In genomic region chr4:34667923-34668322, GRCm38 (mm10) we compare ENCODE assay signal across 20 mouse cellular contexts. TPM values are rescaled to one million over a fixed set of nuclear protein-coding genes. Genes with fewer than 3 reads are reported as not detected.
A peak's percentile ranks its signal among the peaks of the same experiment; 100 is the strongest.
DNase-seq lines count a peak whose midpoint lies in the region; ATAC-seq and TF ChIP-seq lines count a peak whose summit lies in the region.
"Had no signal": no experiment of that assay in that cellular context is flagged by ENCODE, and none has a peak within 500 bp of the region (broad histone marks: within the 10 kb centered on the region; RNA-seq: fewer than 3 reads in every experiment).

No protein-coding gene starts in this region.

- H3K4me3 ChIP-seq in heart, embryonic 11.5 days (ENCODE audit: low read depth, low read length) = no peak overlapping the region
- no peak overlapping the region for H3K4me3 ChIP-seq in MEL (ENCODE audit: control insufficient read depth in 1 of 2, insufficient read depth in 1 of 2, low read depth in 2 of 2, low read length in 2 of 2)

- TF ChIP-seq EP300 in MEL (IDR thresholded peaks at IDR 0.05; ENCODE audit: low read depth in 1 of 2, low read length in 2 of 2) = no peak; a peak in 1 of 4 replicates

- 74% methylated on average over 5 of the region's 5 CpGs for WGBS in heart, embryonic 11.5 days (ENCODE audit: insufficient replicate concordance)

- H3K9me3 ChIP-seq in heart, embryonic 11.5 days (replicated peaks; ENCODE audit: control insufficient read depth, low read length) = no peaks in the 10 kb centered on the region
- H3K9me3 ChIP-seq in MEL (replicated peaks; ENCODE audit: insufficient read depth, low read length) = no peaks in the 10 kb centered on the region
- H3K9me3 ChIP-seq: G1E had no signal

- ATAC-seq in heart, embryonic 11.5 days (replicated peaks; ENCODE audit: insufficient number of reproducible peaks, low FRiP score, low TSS enrichment) = no peak
- ATAC-seq: activated CD4-positive, CD25-positive, alpha-beta regulatory T cell, adult 4 months; CD4-positive, CD25-positive, alpha-beta regulatory T cell, adult 4 months; Patski had no signal

- TF ChIP-seq CTCF in MEL (IDR thresholded peaks at IDR 0.05 in 2 of 3, conservative IDR thresholded peaks at IDR 0.05 in 1 of 3; ENCODE audit: control insufficient read depth in 1 of 3, insufficient read depth in 1 of 3, low read depth in 2 of 3, low read length in 3 of 3, poor library complexity in 1 of 3, severe bottlenecking in 1 of 3) = no peak

- DNase-seq in heart, adult 11 months = peak; percentile 79
- DNase-seq in MEL (ENCODE audit: low read depth, low spot score) = peak; percentile 78
- no peak for DNase-seq in natural killer cell, adult 2 months (ENCODE audit: low spot score in 2 of 2)
- DNase-seq: adrenal gland, adult 2 months; adrenal gland, adult 8-10 months; adrenal gland, postnatal 10 days; adrenal gland, postnatal 14 days; adrenal gland, postnatal 25 days; adrenal gland, postnatal 36 days; B cell, adult 2 months; cerebellum, adult 11 months; cerebellum, adult 11-12 months; cerebellum, adult 18-20 months; cerebellum, adult 2 months had no signal

- H3K36me3 ChIP-seq in heart, embryonic 11.5 days (ENCODE audit: control insufficient read depth, insufficient read depth, low read length) = peaks cover 26% of the 10 kb centered on the region
- peaks cover 4 to 10% of the 10 kb centered on the region in 2 experiments; a peak in 3 of 4 replicates for H3K36me3 ChIP-seq in MEL (ENCODE audit: control insufficient read depth in 1 of 2, insufficient read depth in 2 of 2, low read length in 2 of 2)

- no peaks in the 10 kb centered on the region for H3K4me1 ChIP-seq in heart, embryonic 11.5 days (ENCODE audit: control insufficient read depth, insufficient read depth, low read length)
- no peaks in the 10 kb centered on the region for H3K4me1 ChIP-seq in MEL (ENCODE audit: control insufficient read depth in 1 of 2, insufficient read depth in 2 of 2, low read length in 2 of 2)

- no peaks in the 10 kb centered on the region for H3K27me3 ChIP-seq in heart, embryonic 11.5 days (ENCODE audit: control insufficient read depth, insufficient read depth, low read length)
- H3K27me3 ChIP-seq in MEL (ENCODE audit: control insufficient read depth in 1 of 2, insufficient read depth in 2 of 2, low read length in 2 of 2) = no peaks in the 10 kb centered on the region
- H3K27me3 ChIP-seq: CH12.LX, Patski had no signal

- no peak overlapping the region for H3K27ac ChIP-seq in heart, embryonic 11.5 days (ENCODE audit: low read depth, low read length)
- H3K27ac ChIP-seq in MEL (ENCODE audit: control insufficient read depth, low read depth, low read length) = no peak overlapping the region; the same call in 1 of the 2 replicates

- TF ChIP-seq POLR2A in MEL (IDR thresholded peaks at IDR 0.05; ENCODE audit: control insufficient read depth in 1 of 2, insufficient read depth in 1 of 2, low read depth in 1 of 2, low read length in 2 of 2, poor library complexity in 1 of 2) = peak in 1 of 2 experiments; percentile 41; a peak in 1 of 4 replicates

- no peak overlapping the region for H3K9ac ChIP-seq in heart, embryonic 11.5 days (ENCODE audit: low read depth, low read length)
- H3K9ac ChIP-seq in MEL (ENCODE audit: control insufficient read depth, low read depth, low read length, poor library complexity, severe bottlenecking) = no peak overlapping the region; the same call in 1 of the 2 replicates

- H3K4me2 ChIP-seq in heart, embryonic 11.5 days = no peak overlapping the region

- H3K79me2 ChIP-seq in MEL (ENCODE audit: control insufficient read depth, insufficient read depth, low read length, poor library complexity) = no peaks in the 10 kb centered on the region

- no peak for TF ChIP-seq RAD21 in MEL (IDR thresholded peaks at IDR 0.05; ENCODE audit: low read depth, low read length)

TF ChIP-seq in MEL, 35 proteins besides CTCF, POLR2A, EP300 and RAD21:
- TF ChIP-seq TBP (IDR thresholded peaks at IDR 0.05; ENCODE audit: low read depth, low read length) (0 out of 2 replicates have a peak, but pooled peaks have one; percentile 43), GATA1 (IDR thresholded peaks at IDR 0.05; ENCODE audit: low read depth, low read length) (peak; percentile 62), NRF1 (IDR thresholded peaks at IDR 0.05; ENCODE audit: insufficient read depth, low read depth, low read length, poor library complexity, severe bottlenecking) (no peak), MYC (IDR thresholded peaks at IDR 0.05; ENCODE audit: low read depth, low read length) (peak; percentile 25; the same call in 1 of the 2 replicates), MXI1 (IDR thresholded peaks at IDR 0.05; ENCODE audit: low read depth, low read length) (peak; percentile 23; the same call in 1 of the 2 replicates), MYB (IDR thresholded peaks at IDR 0.05; ENCODE audit: low read depth, low read length) (peak; percentile 30; the same call in 1 of the 2 replicates), ETS1 (IDR thresholded peaks at IDR 0.05; ENCODE audit: low read depth, low read length) (peak; percentile 12; the same call in 1 of the 2 replicates), GABPA (IDR thresholded peaks at IDR 0.05; ENCODE audit: low read depth, low read length) (no peak)
TF ChIP-seq in MEL: peak in this region for 6.

RNA-seq across cellular contexts. Expression of gene Slc35a1, which starts 19.3 kb away (rescaled TPM):
- polyA plus RNA-seq in heart, embryonic 11.5 days (2014; fragmentation: Nextera tagmentation; extraction: Ambion mirVana) = 50.5 and 51.0 TPM in 2 replicates
- 25.8 and 26.0 TPM in 2 replicates for total RNA-seq in MEL (2012; rRNA removed)
- polyA plus RNA-seq in MEL (2012; ENCODE audit: insufficient read depth in 1 of 2, insufficient read length in 2 of 2, low read depth in 1 of 2, low replicate concordance in 2 of 2, missing spikeins in 1 of 2) = 10 to 100 TPM in 1 of 2 experiments, not detected in 1; 24.3 TPM

RNA-seq across cellular contexts. Expression of gene Rars2, which starts 53.2 kb away (rescaled TPM):
- 54.8 and 56.3 TPM in 2 replicates for polyA plus RNA-seq in heart, embryonic 11.5 days (2014; fragmentation: Nextera tagmentation; extraction: Ambion mirVana)
- 45.3 and 47.7 TPM in 2 replicates for total RNA-seq in MEL (2012; rRNA removed)
- polyA plus RNA-seq in MEL (2012; ENCODE audit: insufficient read depth in 1 of 2, insufficient read length in 2 of 2, low read depth in 1 of 2, low replicate concordance in 2 of 2, missing spikeins in 1 of 2) = 10 to 100 TPM in 1 of 2 experiments, not detected in 1; 60.3 TPM

RNA-seq across cellular contexts. Expression of gene Orc3, which starts 53.2 kb away (rescaled TPM):
- polyA plus RNA-seq in heart, embryonic 11.5 days (2014; fragmentation: Nextera tagmentation; extraction: Ambion mirVana) = 84.7 and 90.1 TPM in 2 replicates
- 48.0 and 54.5 TPM in 2 replicates for total RNA-seq in MEL (2012; rRNA removed)
- 10 to 100 TPM in 1 of 2 experiments, not detected in 1; 74.2 TPM for polyA plus RNA-seq in MEL (2012; ENCODE audit: insufficient read depth in 1 of 2, insufficient read length in 2 of 2, low read depth in 1 of 2, low replicate concordance in 2 of 2, missing spikeins in 1 of 2)

Comparison
In these comparisons a context has a peak if more than half of its experiments do, and no peak if none do; other contexts are left out.
1. DNase-seq: peak in heart, adult 11 months (single experiment) and MEL (single experiment); none in natural killer cell, adult 2 months (0 of 2).